Mouse (Mus musculus) brain, embryonic 14.5 days (tissue): Measurements from ENCODE around the gene Gdpd5. TPM values are rescaled to one million over a fixed set of nuclear protein-coding genes. Genes with fewer than 3 reads are reported as not detected.
A peak's percentile ranks its signal among the peaks of the same experiment; 100 is the strongest.

ENCODE experiments used
- DNase-seq: peaks from one replicate; pipeline ENCODE4 v3.0.0-alpha.2; 2011; ENCODE audit warnings: low read depth
- CTCF ChIP-seq: fragments of 200-500 bp; IDR thresholded peaks from 2 replicates; pipeline ENCODE4 v1.5.1; 2012; ENCODE audit warnings: inconsistent platforms, mild to moderate bottlenecking, moderate library complexity, borderline replicate concordance; ENCODE audit not compliant: insufficient read depth, insufficient read length; ENCODE audit errors: extremely low read depth
- POLR2A ChIP-seq: fragments of 200-500 bp; IDR thresholded peaks from 2 replicates; pipeline ENCODE4 v1.6.1; 2012; ENCODE audit warnings: mild to moderate bottlenecking, inconsistent platforms, borderline replicate concordance; ENCODE audit not compliant: poor library complexity, insufficient read depth, insufficient read length, severe bottlenecking; ENCODE audit errors: extremely low read depth
- polyA plus RNA-seq: library from polyadenylated mRNA; depleted of rRNA; stranded (reverse); fragments of >200 nt; gene quantifications from 2 replicates; pipeline ENCODE4 v1.2.3, GENCODE M21; 2012; rRNA removed

Gene Gdpd5
- polyA plus RNA-seq = 56.3 and 70.2 TPM in 2 replicates

- TF ChIP-seq CTCF (no peak), POLR2A (peak; percentile 88; the same call in 1 of the 2 replicates)
- peak; percentile 99 for DNase-seq
Observed at GRCm38 (mm10) chr7:99381214-99382087, at the start of gene Gdpd5. Gene Gdpd5, plus strand, starts transcription at chr7:99381414.

- TF ChIP-seq POLR2A = no peak
- TF ChIP-seq CTCF = peak; percentile 94
Observed at GRCm38 (mm10) chr7:99332774-99333480, 48.3 kb upstream of the Gdpd5 start.

GRCm38 (mm10) chr7:99340736-99341135 is 40.5 kb upstream of the Gdpd5 start:
- TF ChIP-seq POLR2A = no peak
- TF ChIP-seq CTCF = no peak
- no peak for DNase-seq

More at GRCm38 (mm10) chr7:99332774-99333480, 48.3 kb upstream of the Gdpd5 start:
- DNase-seq = peak; percentile 87

GRCm38 (mm10) chr7:99343577-99343976 is 37.6 kb upstream of the Gdpd5 start:
- TF ChIP-seq POLR2A = no peak
- no peak for TF ChIP-seq CTCF

GRCm38 (mm10) chr7:99347268-99347667 is 33.9 kb upstream of the Gdpd5 start:
- no peak for TF ChIP-seq CTCF
- TF ChIP-seq POLR2A = no peak
- no peak for DNase-seq

More at GRCm38 (mm10) chr7:99343577-99343976, 37.6 kb upstream of the Gdpd5 start:
- DNase-seq = no peak

- no peak for DNase-seq
- TF ChIP-seq POLR2A = no peak
- TF ChIP-seq CTCF = no peak
Observed at GRCm38 (mm10) chr7:99348883-99349282, 32.3 kb upstream of the Gdpd5 start.

GRCm38 (mm10) chr7:99349782-99350720 is 31.2 kb upstream of the Gdpd5 start:
- TF ChIP-seq CTCF (no peak), POLR2A (no peak)
- DNase-seq = no peak

GRCm38 (mm10) chr7:99351104-99351801 is 30.0 kb upstream of the Gdpd5 start:
- DNase-seq = peak; percentile 70
- TF ChIP-seq CTCF (no peak), POLR2A (0 out of 2 replicates have a peak, but pooled peaks have one; percentile 2)

- TF ChIP-seq CTCF (no peak), POLR2A (0 out of 2 replicates have a peak, but pooled peaks have one; percentile 4)
- DNase-seq = peak; percentile 86
Observed at GRCm38 (mm10) chr7:99351802-99352517, 29.3 kb upstream of the Gdpd5 start.

GRCm38 (mm10) chr7:99352526-99353400 is 28.5 kb upstream of the Gdpd5 start, which contains the start of gene Serpinh1:
Gene Serpinh1, minus strand, starts transcription at chr7:99353239.
- DNase-seq = peak; percentile 83
- no peak for TF ChIP-seq POLR2A
- TF ChIP-seq CTCF = no peak
